Mouse (Mus musculus): ENCODE measurements around the gene Acvr1b.

DNA sequence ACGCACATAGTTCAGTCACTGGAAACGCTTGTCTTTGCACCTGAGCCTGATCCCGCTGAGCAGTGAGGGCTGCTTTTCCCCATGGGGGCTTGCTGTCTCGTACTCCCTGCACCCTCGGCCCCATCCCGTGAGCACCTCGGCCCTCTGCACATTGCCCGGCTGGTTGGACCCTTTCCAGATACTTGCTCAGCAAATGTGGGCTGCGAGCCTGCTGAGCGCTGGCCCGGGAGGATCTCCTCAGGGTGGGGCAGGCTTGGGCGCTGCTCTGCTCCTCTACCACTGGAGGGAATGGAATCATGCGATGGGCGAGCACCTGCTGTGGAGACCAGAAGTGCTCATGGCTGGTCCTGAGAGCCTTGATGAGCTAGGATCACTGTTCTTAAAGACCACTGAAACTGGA is 38.6 kb downstream of the Acvr1b start:
- TF ChIP-seq TCF12 (IDR thresholded peaks at IDR 0.05; ENCODE audit: insufficient read depth, poor library complexity, severe bottlenecking), result no peak
- no peak for TF ChIP-seq POLR2A (IDR thresholded peaks at IDR 0.05; ENCODE audit: insufficient read length, low read depth)
- no peak for TF ChIP-seq USF1 (IDR thresholded peaks at IDR 0.05; ENCODE audit: low read depth)
- TF ChIP-seq MYOG (IDR thresholded peaks at IDR 0.05; ENCODE audit: control insufficient read depth in 1 of 3, insufficient read depth in 1 of 3, insufficient read length in 2 of 3, low read depth in 2 of 3), result peak in 2 of 3 experiments; percentile 30 to 69
- TF ChIP-seq E2F4 (IDR thresholded peaks at IDR 0.05; ENCODE audit: insufficient read depth), result no peak
- no peak for TF ChIP-seq MAX (IDR thresholded peaks at IDR 0.05; ENCODE audit: low read depth)

Data from myocyte (in vitro differentiated cells).